Mouse (Mus musculus): ENCODE results near the gene Tmbim1.

GRCm38 (mm10) chr1:74296477-74296876 is 8.9 kb downstream of the Tmbim1 start:
- TF ChIP-seq CTCF (IDR thresholded peaks at IDR 0.05; ENCODE audit: extremely low read depth, insufficient read depth, insufficient read length, insufficient replicate concordance) (no peak), POLR2A (IDR thresholded peaks at IDR 0.05; ENCODE audit: low read depth, low read length) (no peak)
